Mouse (Mus musculus): Measurements from ENCODE around the gene Gtpbp10.

- no peak for TF ChIP-seq CTCF (conservative IDR thresholded peaks at IDR 0.05; ENCODE audit: insufficient read depth, insufficient read length, low read depth, low read length)
- no peak for TF ChIP-seq POLR2A (IDR thresholded peaks at IDR 0.05; ENCODE audit: low read depth, low read length)
These were observed 47.9 kb downstream of the Gtpbp10 start for GRCm38 (mm10) chr5:5511401-5511800.

Data from kidney, adult 2 months (tissue).